Mouse (Mus musculus) gastrocnemius, postnatal 36 days (tissue): ENCODE results near the gene Acy3. TPM values are rescaled to one million over a fixed set of nuclear protein-coding genes. Genes with fewer than 3 reads are reported as not detected.
A peak's percentile ranks its signal among the peaks of the same experiment; 100 is the strongest.
"Not testable (repeated sequence)": the region's sequence is repeated elsewhere in the genome, so short reads cannot be mapped to it uniquely, and the experiment has no call there.

Experiments used
- DNase-seq, 2 experiments: peaks; one replicate each; pipeline ENCODE4 v3.0.0; 2022
- intact Hi-C: fragments of 180-260 bp; cut with DNase I; formaldehyde crosslinking; loops from one replicate; pipeline ENCODE4 v1.15.1; 2025
- total RNA-seq, 2 experiments: library from RNA; stranded (reverse); gene quantifications; 2 replicates each; pipeline ENCODE4 v1.2.3; 2021

Gene Acy3
- total RNA-seq, 2 experiments from 2014 or later = 2.0 to 3.2 TPM

- intact Hi-C loops = no loop called here
Measured at GRCm38 (mm10) chr19:4036327-4037045, 50.1 kb downstream of the Acy3 start.

GRCm38 (mm10) chr19:4037154-4037787, 50.9 kb downstream of the Acy3 start:
- intact Hi-C loops, DNase-seq: not testable (repeated sequence)

More at GRCm38 (mm10) chr19:4036327-4037045, 50.1 kb downstream of the Acy3 start:
- no peak for DNase-seq

- DNase-seq = peak; percentile 87 to 89
Measured at GRCm38 (mm10) chr19:4037788-4038232, 51.4 kb downstream of the Acy3 start, which contains the start of gene Gstp1. Gene Gstp1 (minus strand): TSS chr19:4037985.

More at GRCm38 (mm10) chr19:4037788-4038232, 51.4 kb downstream of the Acy3 start, which contains the start of gene Gstp1:
- intact Hi-C loops = no loop called here

Other genes starting within 250 kb of the Acy3 start
- 10 to 100 TPM; 20.8 to 22.5 TPM for gene Kmt5b, start 219.1 kb upstream of the Acy3 start, total RNA-seq
- gene Chka, start 134.8 kb upstream of the Acy3 start, total RNA-seq = 1 to 10 TPM; 1.4 to 2.4 TPM
- gene Tcirg1, start 79.4 kb upstream of the Acy3 start, total RNA-seq = 1 to 10 TPM; 4.8 to 5.9 TPM
- 100 to 1,000 TPM; 242 to 273 TPM for gene Ndufs8, start 73.8 kb upstream of the Acy3 start, total RNA-seq
- 1 to 10 TPM in 1 of 2 experiments, under 1 TPM in 1; 0.92 to 1.6 TPM for gene Aldh3b1, start 56.8 kb upstream of the Acy3 start, total RNA-seq
- 1 to 10 TPM; 5.1 to 7.7 TPM for gene Unc93b1, start 51.4 kb upstream of the Acy3 start, total RNA-seq
- gene Aldh3b3, start 27.9 kb upstream of the Acy3 start, total RNA-seq = not detected
- gene Aldh3b2, start 14.2 kb upstream of the Acy3 start, total RNA-seq = under 1 TPM; 0.20 to 0.23 TPM
- gene Tbx10, start 6.2 kb downstream of the Acy3 start, total RNA-seq = not detected
- 10 to 100 TPM; 22.5 to 23.0 TPM for gene Nudt8, start 14.0 kb downstream of the Acy3 start, total RNA-seq
- gene Gm49405, start 14.1 kb downstream of the Acy3 start, total RNA-seq = under 1 TPM; 0.13 to 0.20 TPM
- under 1 TPM; 0.79 to 0.82 TPM for gene Doc2g, start 16.7 kb downstream of the Acy3 start, total RNA-seq
- 100 to 1,000 TPM; 417 to 445 TPM for gene Ndufv1, start 26.2 kb downstream of the Acy3 start, total RNA-seq
- 100 to 1,000 TPM; 344 to 368 TPM for gene Gstp1, start 51.4 kb downstream of the Acy3 start, total RNA-seq
- gene Gstp2, start 59.5 kb downstream of the Acy3 start, total RNA-seq = 100 to 1,000 TPM; 148 to 162 TPM
- not detected for gene Gstp3, start 73.0 kb downstream of the Acy3 start, total RNA-seq
- not detected for gene Cabp2, start 95.0 kb downstream of the Acy3 start, total RNA-seq
- 10 to 100 TPM; 20.0 to 22.3 TPM for gene Cdk2ap2, start 110.6 kb downstream of the Acy3 start, total RNA-seq
- 1 to 10 TPM; 3.8 to 4.0 TPM for gene Pitpnm1, start 113.4 kb downstream of the Acy3 start, total RNA-seq
- 10 to 100 TPM; 58.2 to 68.0 TPM for gene Aip, start 139.3 kb downstream of the Acy3 start, total RNA-seq
- gene Gpr152, start 153.2 kb downstream of the Acy3 start, total RNA-seq = not detected
- not detected for gene Cabp4, start 157.5 kb downstream of the Acy3 start, total RNA-seq
- 10 to 100 TPM; 13.9 to 15.3 TPM for gene Coro1b, start 162.0 kb downstream of the Acy3 start, total RNA-seq
- 1 to 10 TPM in 1 of 2 experiments, under 1 TPM in 1; 0.86 to 1.8 TPM for gene Ptprcap, start 167.0 kb downstream of the Acy3 start, total RNA-seq
- 10 to 100 TPM; 25.2 to 26.8 TPM for gene Rps6kb2, start 176.8 kb downstream of the Acy3 start, total RNA-seq
- 10 to 100 TPM; 26.0 to 26.2 TPM for gene Carns1, start 188.9 kb downstream of the Acy3 start, total RNA-seq
- 1 to 10 TPM; 4.7 to 5.6 TPM for gene Tbc1d10c, start 204.7 kb downstream of the Acy3 start, total RNA-seq
- 100 to 1,000 TPM; 196 to 211 TPM for gene Ppp1ca, start 205.5 kb downstream of the Acy3 start, total RNA-seq
- 1 to 10 TPM; 2.3 to 2.9 TPM for gene Rad9a, start 215.1 kb downstream of the Acy3 start, total RNA-seq
- under 1 TPM; 0.52 to 0.61 TPM for gene Clcf1, start 227.7 kb downstream of the Acy3 start, total RNA-seq
- not detected for gene AC109138.7, start 227.8 kb downstream of the Acy3 start, total RNA-seq
- gene Pold4, start 245.3 kb downstream of the Acy3 start, total RNA-seq = 10 to 100 TPM; 16.0 to 21.1 TPM